Mouse (Mus musculus) kidney, adult 2 months (tissue): Measurements from ENCODE around the gene Lag3.
A peak's percentile ranks its signal among the peaks of the same experiment; 100 is the strongest.

ENCODE experiments used
- CTCF ChIP-seq: fragments of 200-500 bp; conservative IDR thresholded peaks from 2 replicates; pipeline ENCODE4 v1.5.1; 2011; ENCODE audit warnings: low read depth, mild to moderate bottlenecking, control low read depth, low read length, moderate library complexity, mixed read lengths; ENCODE audit not compliant: insufficient read depth, insufficient read length
- POLR2A ChIP-seq: fragments of 200-500 bp; IDR thresholded peaks from one replicate; pipeline ENCODE4 v1.6.1; 2011; ENCODE audit warnings: low read depth, low read length, control low read depth

DNA sequence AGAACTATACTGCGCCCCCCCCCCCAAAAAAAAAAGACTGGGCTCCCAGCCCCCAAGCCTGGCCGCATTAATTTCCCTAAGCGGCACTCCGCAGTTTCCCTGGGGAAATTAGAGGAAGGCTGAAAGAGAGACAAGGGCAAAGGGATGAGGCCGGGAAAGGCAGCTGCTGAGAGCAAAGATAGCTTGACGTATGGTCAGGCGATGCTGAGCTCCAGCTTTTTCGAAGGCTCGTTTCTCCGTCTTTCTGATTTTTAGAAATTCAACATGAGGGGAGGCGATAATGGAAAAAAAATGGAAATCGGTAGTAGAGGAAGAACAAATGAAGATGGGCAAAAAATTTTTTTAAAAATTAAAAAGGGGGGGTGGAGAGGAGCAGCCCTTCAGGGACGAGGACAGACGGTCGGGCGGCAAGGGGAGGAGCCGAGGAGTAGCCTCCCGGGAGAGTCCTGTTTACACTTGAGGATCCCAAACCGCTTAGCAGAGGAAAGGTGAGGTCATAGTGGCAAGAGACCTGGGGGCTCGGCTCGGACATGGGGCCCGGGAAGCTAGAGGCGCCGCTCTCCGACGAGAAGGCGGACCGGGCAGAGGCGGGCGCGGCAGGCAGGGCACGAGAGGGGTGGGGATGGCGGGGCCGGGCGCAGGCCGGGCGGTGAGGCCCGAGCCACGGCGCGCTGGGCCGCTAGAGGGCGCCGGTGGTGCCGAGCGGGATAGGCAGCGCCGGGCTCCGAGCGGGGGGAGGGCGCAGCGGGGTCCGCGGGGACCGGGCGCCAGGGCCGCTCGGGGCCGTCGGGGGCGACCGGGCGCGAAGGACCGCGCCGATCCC, 5.4 kb upstream of the Lag3 start:
- peak; percentile 58 for TF ChIP-seq CTCF
- no peak for TF ChIP-seq POLR2A
